Mouse (Mus musculus): ENCODE results near the gene Ccdc181.

Ccdc181 gene

DNA sequence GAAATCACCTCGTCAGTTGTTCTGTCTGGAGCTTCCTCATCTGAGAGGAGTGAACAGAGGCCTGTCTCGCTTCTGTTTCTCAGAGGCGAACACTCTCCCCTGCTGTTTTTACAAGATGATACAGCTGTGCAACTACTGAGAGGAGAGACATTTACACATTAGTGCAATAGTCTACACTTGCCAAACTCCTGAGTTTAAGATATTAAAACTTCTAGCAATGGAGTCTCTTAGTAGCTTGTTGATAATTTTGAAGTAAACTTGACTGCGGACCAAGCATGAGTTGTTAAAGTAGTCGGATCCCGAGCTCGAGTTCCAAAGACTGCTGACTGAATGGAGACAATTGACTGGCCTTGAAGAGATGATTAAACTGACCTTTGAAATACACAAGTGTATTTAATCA is 52.4 kb downstream of the Ccdc181 start:
- intact Hi-C loops (cut with DNase I): no loop called here

DNA sequence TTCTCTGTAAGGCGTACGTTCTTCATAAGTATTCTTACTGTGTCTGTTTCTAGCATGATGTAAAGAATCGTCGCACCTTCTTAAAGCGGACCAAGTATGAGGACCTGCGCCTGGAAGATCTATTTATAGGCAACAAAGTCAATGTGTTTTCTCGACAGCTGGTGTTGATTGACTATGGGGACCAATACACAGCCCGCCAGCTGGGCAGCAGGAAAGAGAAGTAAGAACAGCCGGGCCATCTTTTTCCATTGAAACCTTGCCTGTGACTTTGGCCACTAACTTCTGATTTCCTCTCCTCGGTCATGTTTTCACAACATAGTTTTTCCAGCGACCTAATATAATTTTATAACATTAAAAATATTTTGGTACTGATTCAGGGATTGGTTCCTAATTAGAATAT is 57.2 kb downstream of the Ccdc181 start:
- intact Hi-C loops (cut with DNase I): no loop called here

DNA sequence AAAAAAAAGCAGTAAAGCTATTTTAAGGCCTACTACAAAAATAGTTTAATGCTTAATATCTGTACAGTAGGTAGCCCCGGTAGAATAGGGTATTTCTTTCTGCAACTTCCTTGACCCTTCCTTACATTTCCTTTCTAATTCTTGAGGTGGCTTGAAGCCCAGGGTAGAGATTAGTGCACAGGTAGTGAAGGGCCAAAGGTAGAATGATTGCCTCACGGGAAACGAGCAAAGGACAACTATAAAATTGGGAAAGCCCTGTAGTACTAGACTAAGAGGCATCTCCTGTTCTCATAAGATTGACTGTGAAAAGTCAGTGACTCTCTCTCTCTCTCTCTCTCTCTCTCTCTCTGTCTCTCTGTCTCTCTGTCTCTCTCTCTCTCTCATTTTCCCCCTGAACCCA is 60.0 kb downstream of the Ccdc181 start:
- intact Hi-C loops (cut with DNase I): no loop called here

DNA sequence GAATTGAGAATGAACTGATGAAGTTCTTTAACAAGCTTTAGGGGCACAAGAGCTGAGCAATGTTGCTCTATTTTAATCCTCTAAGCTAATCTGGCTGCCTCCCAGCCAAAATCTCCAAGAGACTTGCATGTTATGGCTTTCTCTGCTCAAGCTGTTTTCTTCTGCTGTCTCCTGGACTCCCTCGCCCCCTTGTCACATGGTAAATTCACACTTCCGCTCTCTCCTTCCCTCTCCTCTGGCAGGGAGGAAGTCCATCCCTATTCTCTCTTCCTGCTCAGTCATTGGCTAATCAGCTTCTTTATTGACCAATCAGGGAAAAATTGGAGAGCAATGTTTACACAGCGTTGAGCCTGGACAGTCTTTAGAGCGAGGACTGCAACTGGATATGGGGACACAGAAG is 60.5 kb downstream of the Ccdc181 start:
- intact Hi-C loops (cut with DNase I): no loop called here
